Mouse (Mus musculus) stomach, embryonic 16.5 days (tissue): ENCODE measurements around the gene Lef1. TPM values are rescaled to one million over a fixed set of nuclear protein-coding genes. Genes with fewer than 3 reads are reported as not detected.

Experiments used
- ATAC-seq: fragments of 200-750 bp; cut with Nextera tagmentation; 2 replicates; pipeline ENCODE4 v1.8.0; 2017; ENCODE audit warnings: moderate number of reproducible peaks, moderate TSS enrichment; ENCODE audit not compliant: insufficient read depth, low FRiP score
- H3K27ac ChIP-seq: fragments of 300-500 bp; sonication (generic); 2 replicates; pipeline ENCODE4 v1.5.1; 2014; ENCODE audit warnings: low read length
- H3K27me3 ChIP-seq: fragments of 300-500 bp; sonication (generic); 2 replicates; pipeline ENCODE4 v1.6.1; 2014; ENCODE audit warnings: low read length, control low read depth, mixed read lengths; ENCODE audit not compliant: control insufficient read depth, insufficient read depth
- H3K36me3 ChIP-seq: fragments of 300-500 bp; sonication (generic); 2 replicates; pipeline ENCODE4 v1.6.1; 2014; ENCODE audit warnings: low read length; ENCODE audit not compliant: control insufficient read depth, insufficient read depth
- H3K4me1 ChIP-seq: fragments of 300-500 bp; sonication (generic); 2 replicates; pipeline ENCODE4 v1.6.1; 2014; ENCODE audit warnings: low read length, control low read depth, mixed read lengths; ENCODE audit not compliant: control insufficient read depth, insufficient read depth
- H3K4me2 ChIP-seq: fragments of 300-500 bp; sonication (generic); 2 replicates; pipeline ENCODE4 v1.6.1; 2014; ENCODE audit warnings: low read depth, low read length, mixed read lengths
- H3K4me3 ChIP-seq: fragments of 300-500 bp; sonication (generic); replicated peaks from 2 replicates; pipeline ENCODE4 v1.5.1; 2014; ENCODE audit warnings: mild to moderate bottlenecking, low read length
- H3K9ac ChIP-seq: fragments of 300-500 bp; sonication (generic); 2 replicates; pipeline ENCODE4 v1.6.1; 2014; ENCODE audit warnings: low read length
- H3K9me3 ChIP-seq: fragments of 300-500 bp; sonication (generic); replicated peaks from 2 replicates; pipeline ENCODE4 v1.6.1; 2016; ENCODE audit warnings: low read length, control low read depth; ENCODE audit not compliant: control insufficient read depth
- WGBS: fragments of 180-500 bp; shearing (Covaris S2); extraction: QIAGEN DNeasy Blood & Tissue Kit; methylation state at CpG from one replicate; pipeline ENCODE4 v1.1.7; 2014; 5-methylcytosine and 5-hydroxymethylcytosine counted together
- polyA plus RNA-seq: library from polyadenylated mRNA; unstranded; fragments of >200 nt; fragmentation: Nextera tagmentation; extraction: Ambion mirVana; gene quantifications from 2 replicates; pipeline ENCODE4 v1.2.1, GENCODE M21; 2015

The Lef1 gene
- polyA plus RNA-seq, 1 experiment from 2014 or later, result 0.98 TPM

- Histone ChIP-seq H3K9me3 (no peaks in the 10 kb centered on the region), H3K4me2 (no peak overlapping the region), H3K9ac (no peak overlapping the region), H3K4me1 (no peaks in the 10 kb centered on the region), H3K4me3 (no peak overlapping the region), H3K27me3 (no peaks in the 10 kb centered on the region), H3K36me3 (no peaks in the 10 kb centered on the region), H3K27ac (no peak overlapping the region)
- ATAC-seq, result no peak
- 75% methylated on average over 13 of the region's 13 CpGs for WGBS
Measured at GRCm38 (mm10) chr3:131208265-131208891, 98.1 kb downstream of the Lef1 start.

DNA sequence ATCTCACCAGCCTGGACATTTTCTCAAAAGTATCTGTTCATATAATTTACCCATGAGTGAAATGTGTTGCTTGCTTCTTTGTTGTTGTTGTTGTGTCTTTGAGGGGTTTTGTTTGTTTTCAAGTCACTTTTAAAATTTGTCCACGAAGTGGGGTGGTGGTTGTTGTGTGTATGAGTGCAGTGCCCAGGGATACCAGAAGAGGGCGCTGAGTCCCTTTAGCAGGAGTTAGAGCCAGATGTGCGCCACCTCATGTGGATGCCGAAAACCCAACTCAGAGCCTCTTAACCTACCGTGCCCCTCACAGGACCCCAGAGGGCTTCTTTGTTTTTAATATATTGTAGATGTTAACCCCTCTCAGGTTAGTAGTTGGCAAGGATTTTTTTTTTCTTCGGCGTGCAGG lies 101.9 kb downstream of the Lef1 start:
- Histone ChIP-seq H3K4me2 (no peak overlapping the region), H3K4me1 (no peaks in the 10 kb centered on the region), H3K36me3 (no peaks in the 10 kb centered on the region), H3K9ac (no peak overlapping the region), H3K27me3 (no peaks in the 10 kb centered on the region), H3K27ac (no peak overlapping the region), H3K4me3 (no peak overlapping the region), H3K9me3 (no peaks in the 10 kb centered on the region)
- no peak for ATAC-seq
- 85% methylated on average over 7 of the region's 7 CpGs for WGBS

GRCm38 (mm10) chr3:131214060-131214658 lies 103.9 kb downstream of the Lef1 start:
- H3K9ac ChIP-seq, result no peak overlapping the region
- H3K36me3 ChIP-seq, result no peaks in the 10 kb centered on the region
- no peak overlapping the region for H3K4me2 ChIP-seq
- H3K27me3 ChIP-seq, result no peaks in the 10 kb centered on the region
- 73% methylated on average over 9 of the region's 9 CpGs for WGBS
- no peak for ATAC-seq
- H3K9me3 ChIP-seq, result no peaks in the 10 kb centered on the region
- no peak overlapping the region for H3K27ac ChIP-seq
- H3K4me3 ChIP-seq, result no peak overlapping the region
- no peaks in the 10 kb centered on the region for H3K4me1 ChIP-seq

- no peak overlapping the region for H3K27ac ChIP-seq
- no peaks in the 10 kb centered on the region for H3K9me3 ChIP-seq
- H3K4me1 ChIP-seq, result no peaks in the 10 kb centered on the region
- 60% methylated on average over 9 of the region's 9 CpGs for WGBS
- H3K36me3 ChIP-seq, result no peaks in the 10 kb centered on the region
- no peak overlapping the region for H3K9ac ChIP-seq
- no peak overlapping the region for H3K4me3 ChIP-seq
- H3K4me2 ChIP-seq, result no peak overlapping the region
- ATAC-seq, result no peak
- no peaks in the 10 kb centered on the region for H3K27me3 ChIP-seq
Measured at GRCm38 (mm10) chr3:131214841-131215240, 104.6 kb downstream of the Lef1 start.

DNA sequence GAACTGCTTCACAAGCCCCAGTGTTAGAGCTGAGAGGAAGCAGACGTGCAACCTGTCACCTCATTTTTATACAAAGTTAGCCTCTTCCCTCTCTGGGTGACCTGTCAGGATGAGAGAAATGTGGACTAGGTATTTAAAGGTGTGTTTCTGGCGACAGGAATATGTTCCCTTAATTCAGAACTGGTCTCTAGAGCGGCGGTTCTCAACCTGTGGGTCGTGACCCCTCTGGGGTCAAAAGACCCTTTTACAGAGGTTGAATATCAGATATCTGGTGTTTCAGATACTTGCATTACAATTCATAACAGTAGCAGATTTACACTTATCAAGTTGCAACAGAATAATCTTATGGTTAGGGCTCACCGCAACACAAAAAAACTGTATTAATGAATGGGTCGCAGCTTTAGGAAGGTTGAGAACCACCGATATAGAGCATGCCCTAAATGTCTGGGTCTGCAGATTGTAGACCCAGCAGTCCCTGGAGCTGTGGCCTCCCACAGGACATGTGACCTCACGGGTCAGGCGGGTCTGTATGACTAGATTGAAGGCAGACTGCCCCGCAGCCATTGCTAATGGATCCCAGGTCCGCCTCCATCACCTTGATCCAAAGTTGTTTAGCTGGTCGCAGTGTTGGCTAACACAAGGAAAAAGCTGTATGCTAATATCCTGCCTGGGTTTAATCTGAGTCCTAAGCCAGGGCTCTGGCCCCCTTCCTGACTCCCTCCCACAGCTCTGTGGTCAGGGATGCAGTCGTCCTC lies 108.5 kb downstream of the Lef1 start:
- Histone ChIP-seq H3K27me3 (no peaks in the 10 kb centered on the region), H3K4me3 (no peak overlapping the region), H3K9me3 (no peaks in the 10 kb centered on the region), H3K4me1 (no peaks in the 10 kb centered on the region), H3K4me2 (no peak overlapping the region), H3K27ac (no peak overlapping the region), H3K9ac (no peak overlapping the region), H3K36me3 (no peaks in the 10 kb centered on the region)
- no peak for ATAC-seq
- WGBS, result 85% methylated on average over 14 of the region's 14 CpGs

- H3K4me1 ChIP-seq, result no peaks in the 10 kb centered on the region
Measured at GRCm38 (mm10) chr3:131228083-131228482, 117.8 kb downstream of the Lef1 start.

GRCm38 (mm10) chr3:131237061-131237460 lies 126.8 kb downstream of the Lef1 start:
- no peak overlapping the region for H3K27ac ChIP-seq
- peaks cover 4% of the 10 kb centered on the region; the same call in 1 of the 2 replicates for H3K36me3 ChIP-seq
- no peak overlapping the region for H3K9ac ChIP-seq
- no peaks in the 10 kb centered on the region for H3K4me1 ChIP-seq
- WGBS, result 81% methylated on average over 6 of the region's 6 CpGs
- no peaks in the 10 kb centered on the region for H3K9me3 ChIP-seq
- no peak for ATAC-seq
- H3K27me3 ChIP-seq, result no peaks in the 10 kb centered on the region
- no peak overlapping the region for H3K4me3 ChIP-seq
- no peak overlapping the region for H3K4me2 ChIP-seq

More at GRCm38 (mm10) chr3:131228083-131228482, 117.8 kb downstream of the Lef1 start:
- H3K9ac ChIP-seq, result no peak overlapping the region
- H3K36me3 ChIP-seq, result peaks cover 7% of the 10 kb centered on the region; the same call in 1 of the 2 replicates
- H3K9me3 ChIP-seq, result no peaks in the 10 kb centered on the region
- no peak for ATAC-seq
- no peaks in the 10 kb centered on the region for H3K27me3 ChIP-seq
- H3K4me2 ChIP-seq, result no peak overlapping the region
- H3K4me3 ChIP-seq, result no peak overlapping the region
- WGBS, result 76% methylated on average over 6 of the region's 6 CpGs
- no peak overlapping the region for H3K27ac ChIP-seq

GRCm38 (mm10) chr3:131237785-131238633 lies 127.7 kb downstream of the Lef1 start:
- Histone ChIP-seq H3K36me3 (no peaks in the 10 kb centered on the region), H3K9ac (no peak overlapping the region), H3K27ac (no peak overlapping the region), H3K4me3 (no peak overlapping the region), H3K27me3 (no peaks in the 10 kb centered on the region), H3K4me2 (no peak overlapping the region), H3K9me3 (no peaks in the 10 kb centered on the region), H3K4me1 (no peaks in the 10 kb centered on the region)
- peak; percentile 81 for ATAC-seq
- 63% methylated on average over 19 of the region's 19 CpGs for WGBS
